Mouse (Mus musculus) midbrain, embryonic 12.5 days (tissue): Measurements from ENCODE around the gene Cnot10. TPM values are rescaled to one million over a fixed set of nuclear protein-coding genes. Genes with fewer than 3 reads are reported as not detected.
A peak's percentile ranks its signal among the peaks of the same experiment; 100 is the strongest.

Experiments
- ATAC-seq: fragments of 200-750 bp; cut with Nextera tagmentation; 2 replicates; pipeline ENCODE4 v1.8.0; 2017; ENCODE audit warnings: low read depth, moderate TSS enrichment, moderate library complexity; ENCODE audit not compliant: low FRiP score
- H3K27ac ChIP-seq: fragments of 300-500 bp; sonication (generic); replicated peaks from 2 replicates; pipeline ENCODE4 v1.5.1; 2016; ENCODE audit warnings: mild to moderate bottlenecking
- H3K27me3 ChIP-seq: fragments of 300-500 bp; sonication (generic); 2 replicates; pipeline ENCODE4 v1.6.1; 2016; ENCODE audit warnings: mild to moderate bottlenecking
- H3K36me3 ChIP-seq: fragments of 300-500 bp; sonication (generic); 2 replicates; pipeline ENCODE4 v1.6.1; 2016
- H3K4me1 ChIP-seq: fragments of 300-500 bp; sonication (generic); 2 replicates; pipeline ENCODE4 v1.6.1; 2016
- H3K4me2 ChIP-seq: fragments of 300-500 bp; sonication (generic); replicated peaks from 2 replicates; pipeline ENCODE4 v1.6.1; 2016; ENCODE audit warnings: mild to moderate bottlenecking, moderate library complexity
- H3K4me3 ChIP-seq: fragments of 300-500 bp; sonication (generic); 2 replicates; pipeline ENCODE4 v1.5.1; 2016; ENCODE audit warnings: mild to moderate bottlenecking
- H3K9ac ChIP-seq: fragments of 300-500 bp; sonication (generic); replicated peaks from 2 replicates; pipeline ENCODE4 v1.6.1; 2016; ENCODE audit warnings: mild to moderate bottlenecking, moderate library complexity
- H3K9me3 ChIP-seq: fragments of 300-500 bp; sonication (generic); 2 replicates; pipeline ENCODE4 v1.6.1; 2016; ENCODE audit warnings: mild to moderate bottlenecking
- WGBS: fragments of 180-500 bp; shearing (Covaris S2); methylation state at CpG from one replicate; pipeline ENCODE4 v1.1.7; 2016; 5-methylcytosine and 5-hydroxymethylcytosine counted together
- polyA plus RNA-seq: library from polyadenylated mRNA; unstranded; fragments of >200 nt; fragmentation: Nextera tagmentation; extraction: Ambion mirVana; gene quantifications from 2 replicates; pipeline ENCODE4 v1.2.1, GENCODE M21; 2016

Gene Cnot10
- polyA plus RNA-seq, 1 experiment from 2014 or later, result 71.1 TPM

DNA sequence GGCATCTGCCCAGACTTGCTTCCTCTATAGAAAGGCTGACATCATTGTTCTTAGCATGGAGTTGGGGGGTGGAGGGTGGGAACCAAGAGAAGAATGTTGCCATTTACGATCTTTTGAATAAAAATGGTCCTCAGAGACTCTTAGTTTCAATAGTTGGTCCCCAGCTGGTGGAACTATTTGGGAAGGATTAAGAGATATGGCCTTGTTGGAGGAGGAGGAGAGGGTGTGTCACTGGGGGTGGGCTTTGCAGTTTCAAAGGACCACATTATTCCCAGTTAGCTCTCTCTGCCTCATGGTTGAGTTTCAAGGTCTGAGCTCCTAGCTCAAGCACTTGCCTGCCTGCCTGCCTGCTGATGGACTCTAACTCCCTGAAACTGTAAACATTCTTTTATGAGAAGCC lies 32.0 kb upstream of the Cnot10 start:
- no peak for ATAC-seq
- 59% methylated on average over 1 of the region's 1 CpGs for WGBS
- H3K4me3 ChIP-seq, result no peak overlapping the region
- H3K9me3 ChIP-seq, result no peaks in the 10 kb centered on the region
- H3K27me3 ChIP-seq, result peaks cover 14% of the 10 kb centered on the region
- peaks cover 6% of the 10 kb centered on the region for H3K4me1 ChIP-seq
- no peak overlapping the region for H3K27ac ChIP-seq
- H3K9ac ChIP-seq, result no peak overlapping the region
- H3K36me3 ChIP-seq, result no peaks in the 10 kb centered on the region
- no peak overlapping the region for H3K4me2 ChIP-seq

DNA sequence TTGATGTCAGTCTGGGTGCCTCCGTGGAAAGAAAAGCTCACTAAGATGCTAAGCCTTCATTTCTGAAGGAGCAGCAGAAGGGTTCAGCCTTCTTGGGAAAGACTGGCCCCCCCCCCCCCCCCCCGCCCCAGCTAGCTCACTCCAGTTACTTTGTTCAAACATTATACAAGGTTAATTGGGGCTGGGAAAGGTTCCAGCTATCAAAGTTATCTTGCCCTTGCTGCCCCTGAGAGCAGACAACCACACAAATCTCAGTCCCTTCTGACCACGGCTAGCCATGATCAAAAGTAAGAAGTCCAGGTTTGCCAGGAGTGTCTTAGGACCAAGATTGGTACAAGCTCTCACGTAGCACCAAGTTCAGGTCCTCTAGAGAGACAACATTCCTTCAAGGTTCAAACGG lies 29.0 kb upstream of the Cnot10 start:
- Histone ChIP-seq H3K4me3 (no peak overlapping the region), H3K36me3 (no peaks in the 10 kb centered on the region), H3K9me3 (no peaks in the 10 kb centered on the region), H3K9ac (no peak overlapping the region), H3K27ac (no peak overlapping the region), H3K27me3 (peaks cover 8% of the 10 kb centered on the region), H3K4me2 (no peak overlapping the region), H3K4me1 (peaks cover 6% of the 10 kb centered on the region)
- WGBS, result 74% methylated on average over 5 of the region's 5 CpGs
- ATAC-seq, result no peak

DNA sequence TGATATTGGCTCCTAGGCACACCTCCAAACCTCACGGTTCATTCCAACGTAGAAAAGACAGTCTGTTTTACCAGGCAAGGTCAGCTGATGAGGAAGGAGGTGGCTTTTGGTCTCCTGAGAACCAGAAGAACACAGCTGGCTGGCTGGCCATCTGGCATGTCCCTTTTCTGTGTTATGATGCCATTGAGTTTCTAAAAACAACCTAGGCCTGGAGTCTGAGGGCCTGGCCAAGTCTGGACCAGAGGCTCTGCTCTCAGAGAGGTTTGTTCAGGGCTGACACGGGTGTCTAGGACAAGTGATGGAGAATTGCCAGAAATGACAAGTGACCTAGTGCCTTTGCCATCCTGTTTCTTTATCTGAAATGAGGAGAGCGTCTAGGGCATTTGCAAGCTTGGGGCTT lies 28.1 kb upstream of the Cnot10 start:
- Histone ChIP-seq H3K4me2 (no peak overlapping the region), H3K9ac (no peak overlapping the region), H3K27ac (no peak overlapping the region), H3K36me3 (no peaks in the 10 kb centered on the region), H3K4me3 (no peak overlapping the region), H3K27me3 (peaks cover 8% of the 10 kb centered on the region; the same call in 1 of the 2 replicates), H3K4me1 (peaks cover under 1% of the 10 kb centered on the region), H3K9me3 (no peaks in the 10 kb centered on the region)
- 84% methylated on average over 4 of the region's 4 CpGs for WGBS
- ATAC-seq, result no peak

DNA sequence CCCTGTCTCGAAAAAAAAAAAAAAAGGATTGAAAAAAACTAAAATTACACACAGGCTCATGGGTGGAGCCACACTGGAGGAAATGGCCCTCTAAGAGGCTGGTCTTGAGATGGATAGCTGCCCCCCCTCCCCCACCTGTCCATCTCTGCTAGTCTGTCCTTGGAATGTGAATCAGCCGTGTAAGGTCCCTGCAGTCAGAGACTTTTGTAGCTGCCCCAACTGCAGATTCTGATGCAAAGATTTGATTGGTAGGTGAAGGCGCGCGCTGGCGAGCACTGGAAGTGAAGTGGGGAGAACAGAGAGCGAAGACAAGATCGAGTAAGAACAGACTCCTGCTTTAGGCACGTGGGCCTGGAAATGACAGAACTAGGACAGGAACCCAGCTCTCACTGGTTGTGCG lies 26.9 kb upstream of the Cnot10 start:
- Histone ChIP-seq H3K9me3 (no peaks in the 10 kb centered on the region), H3K36me3 (no peaks in the 10 kb centered on the region), H3K4me3 (no peak overlapping the region), H3K27ac (no peak overlapping the region), H3K9ac (no peak overlapping the region), H3K27me3 (peaks cover 8% of the 10 kb centered on the region; the same call in 1 of the 2 replicates), H3K4me2 (no peak overlapping the region), H3K4me1 (no peaks in the 10 kb centered on the region)
- ATAC-seq, result no peak
- WGBS, result 83% methylated on average over 10 of the region's 10 CpGs

DNA sequence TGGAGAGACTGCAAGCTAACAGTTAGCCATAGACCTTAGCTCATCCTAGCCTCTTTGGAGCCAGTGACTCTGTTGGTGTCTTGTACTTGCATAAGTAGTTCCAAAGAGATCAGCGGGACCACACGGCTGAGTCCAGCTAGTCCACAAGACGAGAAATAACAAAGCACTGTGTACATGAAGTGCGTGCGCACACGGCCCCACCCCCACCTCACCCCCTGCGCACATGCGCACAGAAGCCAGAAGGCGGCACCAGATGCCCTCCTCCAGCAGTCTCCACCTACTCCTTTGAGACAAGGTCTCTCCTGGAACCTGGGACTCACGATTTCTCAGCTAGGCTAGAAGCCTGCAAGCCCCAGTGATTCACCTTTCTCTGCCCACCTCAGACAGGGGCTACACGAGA lies 23.8 kb upstream of the Cnot10 start:
- Histone ChIP-seq H3K9ac (no peak overlapping the region), H3K4me3 (no peak overlapping the region), H3K9me3 (no peaks in the 10 kb centered on the region), H3K4me1 (peaks cover 11% of the 10 kb centered on the region; the same call in 1 of the 2 replicates), H3K4me2 (no peak overlapping the region), H3K36me3 (no peaks in the 10 kb centered on the region), H3K27me3 (peaks cover 8% of the 10 kb centered on the region; the same call in 1 of the 2 replicates), H3K27ac (no peak overlapping the region)
- no peak for ATAC-seq
- 84% methylated on average over 11 of the region's 11 CpGs for WGBS

DNA sequence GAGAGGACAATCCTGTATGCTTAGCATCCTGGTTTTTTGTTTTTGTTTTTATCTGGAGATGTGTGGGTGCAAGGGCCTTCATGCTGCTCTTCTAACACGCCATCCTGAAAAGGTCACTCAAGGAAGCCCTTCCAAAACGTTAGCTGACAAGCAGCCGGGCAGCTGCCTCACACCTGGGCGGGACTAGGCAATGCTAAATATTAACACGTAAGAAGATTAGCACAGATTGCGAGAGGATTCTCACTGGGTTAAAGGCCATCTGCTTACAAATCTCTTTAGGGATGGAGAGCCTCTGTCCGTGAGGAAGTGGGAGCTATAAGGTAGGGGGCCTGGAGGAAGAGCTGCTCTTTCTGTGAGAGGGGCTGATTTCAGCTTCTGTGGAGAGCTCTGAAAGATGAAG lies 22.0 kb upstream of the Cnot10 start:
- Histone ChIP-seq H3K4me3 (no peak overlapping the region), H3K36me3 (no peaks in the 10 kb centered on the region), H3K27ac (no peak overlapping the region), H3K4me1 (peaks cover 11% of the 10 kb centered on the region; the same call in 1 of the 2 replicates), H3K9me3 (no peaks in the 10 kb centered on the region), H3K27me3 (peaks cover 5% of the 10 kb centered on the region; the same call in 1 of the 2 replicates), H3K9ac (no peak overlapping the region), H3K4me2 (no peak overlapping the region)
- no peak for ATAC-seq
- WGBS, result 36% methylated on average over 7 of the region's 7 CpGs

DNA sequence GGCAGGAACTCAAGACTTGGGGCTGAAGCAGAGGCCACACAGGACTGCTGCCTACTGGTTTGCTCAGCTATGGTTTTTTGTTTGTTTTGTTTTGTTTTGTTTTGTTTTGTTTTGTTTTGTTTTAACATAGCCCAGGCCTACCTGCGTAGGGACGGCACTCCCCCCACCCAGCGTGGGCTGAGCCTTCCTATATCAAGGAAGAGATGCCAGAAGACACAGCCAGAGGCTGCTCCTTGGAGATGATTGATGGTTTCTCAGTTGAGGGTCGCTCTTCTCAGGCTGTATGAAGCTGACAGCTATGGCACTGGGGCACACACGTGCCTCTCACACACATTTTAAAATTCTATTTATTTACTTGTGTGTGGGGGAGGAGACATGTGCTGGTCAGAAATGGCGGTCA lies 21.0 kb upstream of the Cnot10 start:
- no peak for ATAC-seq
- H3K27ac ChIP-seq, result peak overlapping the region; percentile 68; the same call in 1 of the 2 replicates
- 0 out of 2 replicates have a peak overlapping the region, but pooled peaks have one; percentile 5 for H3K4me2 ChIP-seq
- peaks cover 11% of the 10 kb centered on the region; the same call in 1 of the 2 replicates for H3K4me1 ChIP-seq
- no peaks in the 10 kb centered on the region for H3K9me3 ChIP-seq
- 0 out of 2 replicates have a peak, but pooled peaks cover 4% of the 10 kb centered on the region for H3K27me3 ChIP-seq
- no peak overlapping the region for H3K9ac ChIP-seq
- no peaks in the 10 kb centered on the region for H3K36me3 ChIP-seq
- 70% methylated on average over 6 of the region's 6 CpGs for WGBS
- H3K4me3 ChIP-seq, result no peak overlapping the region

DNA sequence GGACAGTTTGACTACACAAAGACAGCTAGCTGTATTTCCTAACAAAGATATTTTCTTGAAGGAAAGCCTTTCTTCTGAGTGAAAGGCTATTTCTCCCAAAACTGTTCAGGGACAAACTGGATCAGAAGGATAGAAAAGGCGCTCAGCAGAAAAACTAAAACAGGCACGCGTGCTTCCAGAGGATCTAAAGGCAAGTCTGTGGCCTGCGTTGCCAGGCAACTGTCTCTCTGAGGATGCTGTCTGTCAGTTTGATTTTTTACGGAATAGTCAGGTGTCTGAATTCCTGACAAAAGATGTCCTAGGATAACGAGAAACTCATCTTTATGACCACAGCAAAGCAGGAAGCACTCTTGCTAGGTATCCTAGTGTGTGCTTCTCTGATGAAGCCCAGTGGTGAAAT lies 20.5 kb upstream of the Cnot10 start:
- no peak for ATAC-seq
- H3K4me1 ChIP-seq, result peaks cover 11% of the 10 kb centered on the region; the same call in 1 of the 2 replicates
- no peak overlapping the region; the same call in 1 of the 2 replicates for H3K9ac ChIP-seq
- H3K36me3 ChIP-seq, result no peaks in the 10 kb centered on the region
- H3K4me3 ChIP-seq, result no peak overlapping the region
- 53% methylated on average over 6 of the region's 6 CpGs for WGBS
- H3K9me3 ChIP-seq, result no peaks in the 10 kb centered on the region
- peak overlapping the region; percentile 68 for H3K27ac ChIP-seq
- H3K4me2 ChIP-seq, result 0 out of 2 replicates have a peak overlapping the region, but pooled peaks have one; percentile 5
- 0 out of 2 replicates have a peak, but pooled peaks cover 4% of the 10 kb centered on the region for H3K27me3 ChIP-seq

DNA sequence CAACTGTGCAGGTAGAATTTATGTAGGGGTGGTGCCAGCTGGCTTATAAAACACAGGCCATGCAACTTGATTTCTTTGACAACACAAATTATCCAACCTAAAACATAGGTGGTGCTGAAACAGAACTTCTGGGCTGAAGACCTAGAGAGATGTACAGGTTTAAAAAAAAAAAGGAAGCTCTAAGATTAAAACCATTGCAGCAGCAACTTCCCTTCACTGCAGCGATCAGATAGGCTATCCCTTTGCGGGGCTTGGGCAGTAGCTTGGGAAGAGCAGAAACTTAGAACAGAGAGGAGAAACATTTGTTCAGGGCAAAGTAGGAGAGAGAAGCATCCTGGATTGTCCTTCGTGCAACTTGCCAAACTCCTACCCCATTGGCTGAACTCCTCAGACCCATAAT lies 16.7 kb upstream of the Cnot10 start:
- Histone ChIP-seq H3K4me3 (no peak overlapping the region), H3K9ac (no peak overlapping the region), H3K4me2 (no peak overlapping the region), H3K36me3 (no peaks in the 10 kb centered on the region), H3K27ac (no peak overlapping the region), H3K27me3 (no peaks in the 10 kb centered on the region), H3K4me1 (peaks cover 11% of the 10 kb centered on the region; the same call in 1 of the 2 replicates), H3K9me3 (no peaks in the 10 kb centered on the region)
- no peak for ATAC-seq
- WGBS, result 89% methylated on average over 3 of the region's 3 CpGs

DNA sequence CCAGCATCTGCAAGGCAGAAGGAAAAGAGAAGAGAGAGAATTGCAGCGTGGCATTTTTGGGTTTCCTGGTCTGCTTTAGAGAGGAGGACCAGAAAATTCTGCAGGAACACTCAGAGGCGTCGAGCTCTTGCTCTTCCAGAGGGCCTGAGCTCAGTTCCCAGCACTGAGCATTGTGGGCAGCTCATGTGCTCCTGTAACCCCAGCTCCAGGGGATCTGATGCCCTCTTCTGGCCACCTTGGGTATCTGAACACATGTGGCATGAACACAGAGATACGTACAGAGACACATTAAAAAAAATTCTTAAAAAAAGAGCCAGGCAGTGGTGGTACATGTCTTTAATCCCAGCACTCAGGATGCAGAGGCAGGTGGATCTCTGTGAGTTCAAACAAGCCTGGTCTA lies 15.4 kb upstream of the Cnot10 start:
- WGBS, result 88% methylated on average over 4 of the region's 4 CpGs
- no peaks in the 10 kb centered on the region for H3K27me3 ChIP-seq
- H3K4me3 ChIP-seq, result no peak overlapping the region
- no peak overlapping the region for H3K9ac ChIP-seq
- H3K27ac ChIP-seq, result no peak overlapping the region
- no peak overlapping the region for H3K4me2 ChIP-seq
- H3K4me1 ChIP-seq, result peaks cover 2% of the 10 kb centered on the region; the same call in 1 of the 2 replicates
- ATAC-seq, result no peak
- H3K9me3 ChIP-seq, result no peaks in the 10 kb centered on the region
- H3K36me3 ChIP-seq, result no peaks in the 10 kb centered on the region

DNA sequence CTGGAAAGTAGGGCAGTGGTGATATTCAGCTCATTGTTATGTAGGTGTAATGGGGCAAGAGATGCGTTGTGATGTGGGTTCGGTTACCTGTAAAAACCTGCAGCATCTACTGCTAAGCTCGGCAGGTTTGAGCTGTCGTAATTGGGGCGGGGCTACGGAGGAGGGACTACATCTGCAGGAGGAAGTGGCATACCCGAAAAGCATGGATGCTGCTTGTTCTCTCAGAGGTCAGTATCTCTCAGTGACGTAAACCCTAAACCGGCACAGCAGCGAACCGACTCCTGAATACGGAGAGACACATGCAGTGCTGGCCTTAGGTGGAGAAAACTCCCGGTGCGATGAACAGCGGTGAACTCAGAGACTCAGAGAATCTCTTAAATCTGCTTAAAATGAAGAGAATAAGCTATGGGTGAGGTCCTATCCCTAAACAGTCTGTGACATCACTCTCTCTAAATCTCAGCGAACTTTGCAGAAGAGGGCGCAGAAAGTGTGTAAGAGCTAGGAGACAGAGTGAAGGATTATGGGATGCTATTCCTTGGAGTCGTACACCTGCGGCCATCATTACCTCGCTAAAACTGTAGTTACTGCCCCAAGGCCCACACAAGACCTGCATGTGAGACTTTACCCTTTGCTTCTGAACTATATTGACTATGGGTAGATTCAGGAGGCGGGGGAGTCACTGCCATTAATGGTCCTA lies 11.1 kb upstream of the Cnot10 start:
- H3K4me1 ChIP-seq, result no peaks in the 10 kb centered on the region
- H3K9me3 ChIP-seq, result no peaks in the 10 kb centered on the region
- no peak overlapping the region for H3K27ac ChIP-seq
- no peak overlapping the region for H3K4me3 ChIP-seq
- 0 out of 2 replicates have a peak, but pooled peaks cover 6% of the 10 kb centered on the region for H3K27me3 ChIP-seq
- ATAC-seq, result no peak
- no peaks in the 10 kb centered on the region for H3K36me3 ChIP-seq
- WGBS, result 68% methylated on average over 21 of the region's 21 CpGs
- no peak overlapping the region for H3K4me2 ChIP-seq
- no peak overlapping the region for H3K9ac ChIP-seq

DNA sequence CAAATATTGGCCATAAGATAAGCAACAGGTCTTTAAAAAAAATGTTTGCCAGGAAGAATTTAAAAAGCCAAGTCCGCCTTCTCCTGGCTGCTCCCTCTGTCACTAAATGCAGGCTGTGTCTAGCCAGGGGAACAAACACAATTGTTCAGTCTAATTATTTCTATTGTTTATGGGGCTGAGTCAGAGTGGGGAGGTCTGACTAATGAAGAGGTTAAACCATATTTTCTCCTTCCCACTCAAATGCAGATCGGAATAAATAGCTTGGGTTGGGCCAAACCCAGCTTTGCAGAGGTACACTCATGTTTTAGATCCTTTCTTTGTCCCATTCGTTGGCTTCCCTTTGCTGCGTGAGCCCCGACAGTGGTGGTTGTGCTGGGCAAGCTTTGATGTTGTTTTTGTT lies 9.4 kb upstream of the Cnot10 start:
- Histone ChIP-seq H3K27me3 (peaks cover 7% of the 10 kb centered on the region; the same call in 1 of the 2 replicates), H3K4me2 (no peak overlapping the region), H3K36me3 (no peaks in the 10 kb centered on the region), H3K4me1 (no peaks in the 10 kb centered on the region), H3K9ac (no peak overlapping the region), H3K27ac (no peak overlapping the region), H3K4me3 (no peak overlapping the region), H3K9me3 (no peaks in the 10 kb centered on the region)
- WGBS, result 79% methylated on average over 5 of the region's 5 CpGs
- no peak for ATAC-seq
